Mouse (Mus musculus): ENCODE data around the gene Sox9.

Sox9 gene

GRCm38 (mm10) chr11:112781994-112782356 lies at the start of gene Sox9:
Gene Sox9 (plus strand): TSS chr11:112782224.
- DNase-seq (ENCODE audit: low spot score in 2 of 2), result no peak

- DNase-seq (ENCODE audit: low spot score in 2 of 2), result no peak
Measured at GRCm38 (mm10) chr11:112732401-112732800, 49.6 kb upstream of the Sox9 start.

DNA sequence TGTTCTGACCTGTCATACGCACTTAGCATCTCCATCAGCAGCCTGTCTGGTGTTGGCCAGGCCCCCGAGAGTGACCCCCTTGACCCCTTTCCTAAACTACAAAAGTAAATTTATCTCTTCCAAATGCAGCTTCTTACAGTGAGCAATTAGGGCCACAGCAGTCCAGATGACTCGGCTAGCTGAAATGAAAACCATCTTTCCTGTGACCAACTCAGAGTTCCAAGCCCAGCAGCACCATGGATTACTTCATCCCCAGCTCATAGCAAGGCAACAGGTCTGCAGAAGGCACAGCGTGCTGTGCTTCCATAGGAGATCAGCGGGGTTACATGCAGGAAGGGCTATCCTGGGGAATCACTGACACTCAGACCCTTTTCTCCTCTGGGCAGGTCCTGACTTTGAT lies 45.0 kb upstream of the Sox9 start:
- no peak for DNase-seq (ENCODE audit: low spot score in 2 of 2)

- DNase-seq (ENCODE audit: low spot score in 2 of 2), result no peak
Measured at GRCm38 (mm10) chr11:112739681-112740080, 42.3 kb upstream of the Sox9 start.

- no peak for DNase-seq (ENCODE audit: low spot score in 2 of 2)
Measured at GRCm38 (mm10) chr11:112756516-112756915, 25.5 kb upstream of the Sox9 start.

DNA sequence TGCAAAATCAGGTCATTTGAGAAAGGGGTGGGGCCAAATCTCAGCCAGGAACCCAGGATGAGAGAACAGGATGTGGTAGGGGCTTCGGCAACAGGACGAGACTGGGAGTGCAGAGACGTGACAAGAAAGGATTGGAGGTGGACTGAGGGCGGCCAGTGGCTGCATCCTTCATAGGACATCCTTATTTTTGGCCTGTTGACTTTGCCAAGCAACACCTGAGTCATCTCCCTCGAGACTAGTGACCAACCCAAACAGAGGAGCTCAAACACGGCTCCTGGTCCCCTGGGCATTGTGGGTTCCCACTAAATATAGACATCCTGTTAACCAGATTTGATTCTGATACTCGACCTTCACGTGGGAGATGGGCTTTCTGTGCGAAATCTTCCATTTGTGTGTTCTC lies 24.0 kb upstream of the Sox9 start:
- no peak for DNase-seq (ENCODE audit: low spot score in 2 of 2)

DNA sequence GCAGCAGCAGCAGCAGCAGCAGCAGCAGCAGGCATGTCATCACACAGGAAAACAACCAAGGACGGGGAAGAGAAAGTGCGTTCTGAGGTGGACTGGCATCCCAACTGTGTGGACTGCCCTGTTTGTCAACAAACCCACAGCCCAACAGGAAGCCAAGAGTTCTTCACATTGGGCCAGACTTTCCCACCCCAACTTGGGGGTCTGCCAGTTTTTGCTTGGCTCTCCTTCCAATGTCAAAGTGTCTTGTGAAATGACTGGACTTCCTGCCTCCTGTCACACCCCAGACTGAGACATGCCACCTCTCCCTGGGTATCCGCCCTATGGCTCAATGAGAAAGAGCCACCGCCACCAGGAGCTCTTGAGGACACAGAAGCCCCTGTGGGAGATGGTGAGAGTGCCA lies 15.1 kb upstream of the Sox9 start:
- no peak for DNase-seq (ENCODE audit: low spot score in 2 of 2)

DNA sequence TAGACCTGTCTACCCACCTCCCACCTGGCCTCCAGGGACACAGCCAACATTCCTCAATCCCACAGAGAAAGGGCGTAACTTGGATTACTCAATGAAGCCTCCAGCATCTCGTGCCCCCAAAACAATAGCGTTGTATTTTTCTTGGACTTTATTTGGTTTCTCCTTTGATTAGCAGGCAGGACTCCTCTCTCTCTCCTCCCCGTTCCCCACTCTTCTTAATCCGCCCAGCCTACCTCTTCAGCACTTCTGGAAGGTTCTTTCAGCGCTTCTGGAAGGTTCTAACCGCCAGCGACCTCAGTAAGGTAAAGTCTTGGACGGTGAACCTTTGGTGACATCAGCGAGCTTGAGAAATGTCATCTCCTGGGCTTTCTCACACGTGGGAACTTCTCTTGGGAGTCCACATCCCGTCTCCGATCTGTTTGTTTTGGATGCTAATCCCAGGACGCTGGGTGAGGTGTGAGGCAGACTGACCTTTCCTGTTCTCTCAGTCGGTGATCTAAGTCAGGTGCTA lies 14.4 kb upstream of the Sox9 start:
- DNase-seq (ENCODE audit: low spot score in 2 of 2), result no peak

- no peak for DNase-seq (ENCODE audit: low spot score in 2 of 2)
Measured at GRCm38 (mm10) chr11:112772791-112773355, 9.2 kb upstream of the Sox9 start.

- DNase-seq (ENCODE audit: low spot score in 2 of 2), result no peak
Measured at GRCm38 (mm10) chr11:112779762-112780161, 2.3 kb upstream of the Sox9 start.

- DNase-seq (ENCODE audit: low spot score in 2 of 2), result no peak
Measured at GRCm38 (mm10) chr11:112780394-112780920, 1.6 kb upstream of the Sox9 start.

DNA sequence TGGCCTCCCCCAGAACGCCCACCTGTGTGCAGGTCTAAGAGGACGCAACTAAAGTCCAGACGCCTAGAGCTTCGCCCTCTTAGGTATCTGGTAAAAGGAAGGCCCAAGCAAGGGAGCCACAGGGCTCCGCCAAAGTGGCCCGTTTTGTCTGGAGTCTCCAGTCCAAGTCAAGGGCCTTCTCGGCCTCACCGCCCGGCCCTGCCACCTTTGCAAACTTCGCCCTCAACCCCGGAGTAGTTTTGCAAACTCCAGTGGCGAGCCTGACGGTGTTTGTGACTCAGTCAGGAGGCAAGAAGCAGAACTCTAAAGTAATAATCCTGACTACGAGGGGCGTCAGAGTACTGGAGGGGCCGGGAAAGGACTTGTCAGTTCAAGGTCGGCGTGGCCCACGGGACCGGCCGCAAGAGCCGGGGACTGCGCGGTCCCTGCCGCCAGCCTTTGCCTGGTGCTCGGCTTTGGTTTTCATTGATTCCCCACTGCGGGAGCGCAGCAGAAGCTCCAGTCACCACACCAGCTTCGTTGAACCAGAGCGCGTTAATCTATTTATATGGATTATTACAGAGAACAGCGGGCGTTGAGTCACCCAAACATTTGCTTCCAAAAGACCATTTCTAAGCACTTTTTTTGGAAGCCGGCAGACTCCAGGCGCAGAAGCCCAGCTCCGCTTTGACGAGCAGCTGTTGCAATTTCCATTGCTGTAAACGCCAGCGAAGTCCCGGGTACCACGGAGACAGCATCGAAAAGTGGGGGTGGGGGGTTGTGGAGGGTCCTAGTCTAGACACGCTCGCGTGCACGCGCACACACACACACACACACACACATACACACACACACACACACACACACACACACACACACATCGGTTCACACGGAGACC lies 751 bp upstream of the Sox9 start:
- DNase-seq (ENCODE audit: low spot score in 2 of 2), result no peak

GRCm38 (mm10) chr11:112782357-112783121 lies 515 bp downstream of the Sox9 start:
- no peak for DNase-seq (ENCODE audit: low spot score in 2 of 2)

- no peak for DNase-seq (ENCODE audit: low spot score in 2 of 2)
Measured at GRCm38 (mm10) chr11:112783401-112784346, 1.6 kb downstream of the Sox9 start.

- no peak for DNase-seq (ENCODE audit: low spot score in 2 of 2)
Measured at GRCm38 (mm10) chr11:112784347-112784902, 2.4 kb downstream of the Sox9 start.

- no peak for DNase-seq (ENCODE audit: low spot score in 2 of 2)
Measured at GRCm38 (mm10) chr11:112784903-112785381, 2.9 kb downstream of the Sox9 start.

DNA sequence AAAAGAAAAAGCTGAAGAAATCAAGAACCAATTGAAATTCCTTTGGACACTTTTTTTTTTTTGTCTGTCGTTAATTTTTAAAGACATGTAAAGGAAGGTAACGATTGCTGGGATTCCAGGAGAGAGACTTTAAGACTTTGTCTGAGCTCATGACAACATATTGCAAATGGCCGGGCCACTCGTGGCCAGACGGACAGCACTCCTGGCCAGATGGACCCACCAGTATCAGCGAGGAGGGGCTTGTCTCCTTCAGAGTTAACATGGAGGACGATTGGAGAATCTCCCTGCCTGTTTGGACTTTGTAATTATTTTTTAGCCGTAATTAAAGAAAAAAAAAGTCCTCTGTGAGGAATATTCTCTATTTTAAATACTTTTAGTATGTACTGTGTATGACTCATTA lies 3.6 kb downstream of the Sox9 start:
- DNase-seq (ENCODE audit: low spot score in 2 of 2), result no peak

DNA sequence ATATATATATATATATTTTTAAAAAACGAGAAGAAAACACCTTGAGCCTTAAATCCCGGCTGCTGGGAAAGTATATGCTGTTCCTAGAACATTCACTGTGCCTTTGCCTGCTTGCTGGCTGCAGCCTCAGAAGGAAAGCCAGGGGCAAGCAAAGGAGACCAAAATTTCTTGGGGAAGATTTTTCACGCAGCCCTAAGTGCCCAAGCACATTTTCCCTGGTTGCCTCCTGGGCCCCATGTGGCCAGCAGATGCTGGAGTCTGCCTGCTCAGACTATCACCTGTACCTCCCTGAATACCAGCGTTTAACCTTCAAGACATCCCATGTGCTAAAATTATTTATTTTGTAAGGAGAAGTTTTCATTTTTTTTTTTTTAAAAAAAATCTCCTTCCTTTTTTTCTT lies 4.4 kb downstream of the Sox9 start:
- no peak for DNase-seq (ENCODE audit: low spot score in 2 of 2)

DNA sequence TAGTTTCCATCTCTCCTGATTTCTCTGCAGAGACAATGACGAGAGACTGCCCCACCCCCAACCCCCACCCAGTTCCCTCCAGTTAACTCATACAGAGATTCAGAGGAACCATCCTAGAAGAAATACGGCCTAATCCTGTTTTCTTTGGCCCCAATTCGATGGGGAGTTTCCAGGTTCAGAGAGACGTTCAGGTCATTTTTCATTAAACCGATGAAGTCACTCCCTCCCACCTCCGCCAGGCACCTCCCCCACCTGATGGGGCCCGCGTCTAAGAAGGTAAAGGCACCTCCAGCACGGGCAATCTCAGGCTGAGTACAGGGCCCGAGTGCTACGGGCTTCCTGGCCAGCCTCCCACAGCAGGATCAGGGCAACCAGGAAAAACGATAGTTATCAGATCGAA lies 6.3 kb downstream of the Sox9 start:
- no peak for DNase-seq (ENCODE audit: low spot score in 2 of 2)

GRCm38 (mm10) chr11:112796379-112796778 lies 14.4 kb downstream of the Sox9 start:
- DNase-seq (ENCODE audit: low spot score in 2 of 2), result no peak
